Mouse (Mus musculus) left cerebral cortex, postnatal 4 days (tissue): ENCODE data around the gene Psmb3. TPM values are rescaled to one million over a fixed set of nuclear protein-coding genes. Genes with fewer than 3 reads are reported as not detected.
"Not testable (repeated sequence)": the region's sequence is repeated elsewhere in the genome, so short reads cannot be mapped to it uniquely, and the experiment has no call there.

Source experiments
- DNase-seq: peaks from one replicate; pipeline ENCODE4 v3.0.0-alpha.2; 2022
- intact Hi-C: fragments of 180-260 bp; cut with DNase I; formaldehyde crosslinking; loops from one replicate; pipeline ENCODE4 v1.15.1; 2025
- total RNA-seq, 2 experiments: library from RNA; stranded (reverse); gene quantifications; 2 replicates each; pipeline ENCODE4 v1.2.3; 2021

The Psmb3 gene
- total RNA-seq, 2 experiments from 2014 or later, result 168 to 172 TPM

GRCm38 (mm10) chr11:97713896-97714295 lies 10.7 kb downstream of the Psmb3 start:
- intact Hi-C loops, result no loop called here
- DNase-seq, result no peak

GRCm38 (mm10) chr11:97714356-97714755 lies 11.2 kb downstream of the Psmb3 start:
- intact Hi-C loops, result no loop called here
- no peak for DNase-seq

- DNase-seq, result no peak
- intact Hi-C loops, result no loop called here
These were observed 11.9 kb downstream of the Psmb3 start for GRCm38 (mm10) chr11:97714784-97715760.

GRCm38 (mm10) chr11:97716021-97716420 lies 12.8 kb downstream of the Psmb3 start:
- intact Hi-C loops, result no loop called here
- no peak for DNase-seq

GRCm38 (mm10) chr11:97717369-97718280 lies 14.4 kb downstream of the Psmb3 start:
- no peak for DNase-seq
- intact Hi-C loops, result no loop called here

- no peak for DNase-seq
These were observed 15.2 kb downstream of the Psmb3 start for GRCm38 (mm10) chr11:97718281-97718860.

GRCm38 (mm10) chr11:97719041-97719440 lies 15.8 kb downstream of the Psmb3 start:
- intact Hi-C loops, result no loop called here
- no peak for DNase-seq

More at GRCm38 (mm10) chr11:97718281-97718860, 15.2 kb downstream of the Psmb3 start:
- intact Hi-C loops, result no loop called here

GRCm38 (mm10) chr11:97721338-97721737 lies 18.1 kb downstream of the Psmb3 start:
- DNase-seq, result no peak
- intact Hi-C loops, result no loop called here

- intact Hi-C loops, result no loop called here
- no peak for DNase-seq
These were observed 20.5 kb downstream of the Psmb3 start for GRCm38 (mm10) chr11:97723709-97724108.

GRCm38 (mm10) chr11:97728311-97728710 lies 25.1 kb downstream of the Psmb3 start:
- DNase-seq, result no peak
- intact Hi-C loops, result no loop called here

GRCm38 (mm10) chr11:97728730-97729129 lies 25.5 kb downstream of the Psmb3 start:
- intact Hi-C loops, result no loop called here
- DNase-seq, result no peak

- no peak for DNase-seq
- intact Hi-C loops, result no loop called here
These were observed 30.5 kb downstream of the Psmb3 start for GRCm38 (mm10) chr11:97733689-97734088.

- DNase-seq, intact Hi-C loops: not testable (repeated sequence)
These were observed 31.6 kb downstream of the Psmb3 start for GRCm38 (mm10) chr11:97734810-97735209.

GRCm38 (mm10) chr11:97736645-97737044 lies 33.4 kb downstream of the Psmb3 start:
- intact Hi-C loops, result no loop called here

GRCm38 (mm10) chr11:97737600-97737999 lies 34.4 kb downstream of the Psmb3 start:
- no peak for DNase-seq
- intact Hi-C loops, result no loop called here

More at GRCm38 (mm10) chr11:97736645-97737044, 33.4 kb downstream of the Psmb3 start:
- DNase-seq, result no peak

GRCm38 (mm10) chr11:97738703-97739102 lies 35.5 kb downstream of the Psmb3 start:
- intact Hi-C loops, result no loop called here
- DNase-seq, result no peak

GRCm38 (mm10) chr11:97739155-97739554 lies 36.0 kb downstream of the Psmb3 start:
- intact Hi-C loops, result no loop called here
- DNase-seq, result no peak

GRCm38 (mm10) chr11:97740190-97740589 lies 37.0 kb downstream of the Psmb3 start:
- DNase-seq, result no peak
- intact Hi-C loops, result no loop called here

- no peak for DNase-seq
- intact Hi-C loops, result no loop called here
These were observed 39.0 kb downstream of the Psmb3 start for GRCm38 (mm10) chr11:97742157-97742556.

- DNase-seq, result no peak
- intact Hi-C loops, result no loop called here
These were observed 39.4 kb downstream of the Psmb3 start for GRCm38 (mm10) chr11:97742591-97742990.

GRCm38 (mm10) chr11:97743423-97743822 lies 40.2 kb downstream of the Psmb3 start:
- no peak for DNase-seq
- intact Hi-C loops, result no loop called here
